Mouse (Mus musculus) B cell, adult 2 months (primary cell): ENCODE data around the gene Gm6034.
"Not testable (repeated sequence)": the region's sequence is repeated elsewhere in the genome, so short reads cannot be mapped to it uniquely, and the experiment has no call there.

Experiments used
- DNase-seq, 2 experiments: peaks; one replicate each; pipeline ENCODE4 v3.0.0; 2022

Gm6034 gene

DNA sequence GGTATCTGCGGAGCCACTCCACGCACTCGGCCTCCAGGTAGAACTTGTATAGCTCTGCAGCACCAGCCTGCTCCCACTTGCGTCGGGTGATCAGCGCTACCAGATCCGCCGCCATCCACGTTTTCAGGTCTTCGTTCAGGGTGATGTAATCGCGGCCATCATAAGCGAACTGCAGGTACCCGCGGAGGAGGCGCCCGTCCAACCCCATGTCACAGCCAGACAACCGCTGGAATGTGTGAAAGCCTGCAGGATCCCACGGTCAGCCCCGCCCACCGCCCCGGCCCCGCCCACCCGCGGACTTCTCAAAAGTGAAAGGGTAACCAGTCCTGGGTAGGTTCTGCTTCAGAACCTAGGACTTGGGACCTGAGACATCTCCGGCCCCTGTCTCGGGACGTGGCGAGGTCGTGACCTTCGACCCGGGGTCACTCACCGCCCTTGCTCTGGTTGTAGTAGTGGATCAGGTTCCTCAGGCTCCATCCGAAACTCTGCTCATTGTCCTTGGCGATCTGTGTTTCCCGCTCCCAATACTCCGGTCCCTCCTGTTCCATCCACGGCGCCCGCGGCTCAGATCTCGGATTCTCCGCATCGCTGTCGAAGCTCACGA is 40.6 kb downstream of the Gm6034 start:
- peak; percentile 43 to 47 for DNase-seq

DNA sequence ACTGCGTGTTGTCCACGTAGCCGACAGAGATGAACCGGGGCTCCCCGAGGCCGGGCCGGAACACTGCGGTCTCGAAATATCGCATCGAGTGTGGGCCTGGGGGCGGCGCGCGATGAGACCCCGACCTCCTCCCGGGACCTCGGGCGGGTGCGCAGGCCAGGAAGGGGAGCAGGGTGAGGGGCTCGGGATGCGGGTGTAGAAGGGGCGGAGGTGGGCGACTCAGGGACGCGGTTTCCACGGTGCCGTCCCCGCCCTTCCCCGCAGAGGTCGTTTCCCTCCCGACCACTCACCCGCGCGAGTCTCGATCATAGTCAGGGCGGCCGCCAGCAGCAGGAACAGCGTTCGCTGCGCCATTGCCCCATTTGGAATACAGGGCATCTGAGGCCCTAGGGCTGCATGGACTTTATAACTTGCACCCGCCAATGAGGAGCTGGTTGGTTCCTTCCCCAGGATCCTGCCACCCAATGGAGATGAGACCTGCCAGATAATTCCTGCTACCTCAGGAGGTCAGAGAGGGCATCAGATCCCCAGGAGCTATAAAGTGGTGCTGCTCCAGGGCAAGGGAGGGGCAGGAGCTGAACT is 41.2 kb downstream of the Gm6034 start:
- peak in 1 of 2 experiments; percentile 42 for DNase-seq

DNA sequence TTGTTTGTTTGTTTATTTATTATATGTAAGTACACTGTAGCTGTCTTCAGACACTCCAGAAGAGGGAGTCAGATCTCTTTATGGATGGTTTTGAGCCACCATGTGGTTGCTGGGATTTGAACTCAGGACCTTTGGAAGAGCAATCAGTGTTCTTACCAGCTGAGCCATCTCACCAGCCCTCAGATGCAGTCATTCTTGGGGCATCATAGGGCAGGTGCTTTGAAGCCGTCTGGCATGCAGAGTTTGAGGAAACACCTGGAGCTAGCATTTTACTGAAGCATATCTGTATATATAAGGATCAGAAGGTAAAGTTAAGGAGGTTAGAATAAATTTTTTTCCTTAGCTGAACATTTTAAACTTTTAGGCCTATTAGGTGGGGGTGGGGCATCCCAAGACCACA is 43.2 kb downstream of the Gm6034 start:
- DNase-seq = not testable (repeated sequence)

DNA sequence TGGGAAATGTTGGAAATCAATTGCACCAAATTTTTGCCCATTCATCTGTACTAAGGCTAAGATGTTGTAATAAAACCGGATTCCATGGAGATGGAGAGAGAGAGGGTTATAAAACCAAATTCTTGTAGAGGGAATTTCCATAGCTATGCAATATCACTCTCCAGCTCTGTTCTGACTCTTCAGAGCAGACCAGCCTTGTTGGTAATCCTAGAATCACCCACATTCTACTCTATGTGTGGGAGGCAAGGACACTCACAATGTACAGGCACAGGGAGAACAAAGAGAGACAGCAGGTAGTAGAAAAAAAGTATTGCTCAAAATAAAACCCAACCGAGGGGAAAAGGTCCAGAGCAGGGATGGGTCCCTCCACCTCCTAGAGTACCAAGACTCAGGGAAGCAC is 49.2 kb downstream of the Gm6034 start:
- DNase-seq = not testable (repeated sequence)

DNA sequence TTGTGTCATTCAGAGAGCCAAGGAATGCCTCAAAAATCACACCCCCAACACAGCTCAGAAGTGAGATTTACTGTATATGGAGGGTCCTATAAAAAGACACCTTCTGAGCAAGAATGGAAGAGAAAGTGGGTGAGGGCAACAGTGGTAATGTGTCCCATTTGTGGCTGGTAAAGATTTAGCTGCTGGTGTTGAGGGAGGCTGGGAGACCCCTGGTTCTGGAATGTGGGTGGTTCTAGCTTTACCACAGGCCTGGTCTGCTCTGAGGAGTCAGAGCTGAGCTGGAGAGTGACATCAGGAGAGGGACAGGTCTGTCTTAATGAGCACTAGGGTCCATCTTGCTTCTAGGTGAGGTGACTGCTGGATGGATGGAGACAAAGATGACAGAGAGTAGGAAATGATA is 49.8 kb downstream of the Gm6034 start:
- DNase-seq = not testable (repeated sequence)

DNA sequence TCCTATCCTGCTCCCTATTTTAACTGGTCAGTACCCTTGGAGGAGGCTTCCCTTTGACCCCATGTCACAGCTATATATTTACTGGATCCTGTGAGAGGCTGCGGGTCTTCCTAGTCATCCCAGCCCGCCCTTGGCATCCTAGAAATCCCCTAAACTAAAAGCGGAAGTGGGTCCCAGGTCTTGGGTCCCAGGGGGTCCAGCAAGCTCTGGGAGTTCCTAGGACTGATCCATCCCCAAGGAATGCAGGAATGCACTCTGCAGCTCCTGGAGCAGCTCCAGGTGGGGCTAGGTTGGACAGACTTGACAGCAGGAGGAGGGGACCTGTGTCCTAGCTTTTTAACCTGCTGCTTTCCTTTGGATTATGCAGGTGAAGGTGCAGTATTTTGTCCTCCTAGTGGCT is 51.2 kb downstream of the Gm6034 start:
- DNase-seq = no peak

DNA sequence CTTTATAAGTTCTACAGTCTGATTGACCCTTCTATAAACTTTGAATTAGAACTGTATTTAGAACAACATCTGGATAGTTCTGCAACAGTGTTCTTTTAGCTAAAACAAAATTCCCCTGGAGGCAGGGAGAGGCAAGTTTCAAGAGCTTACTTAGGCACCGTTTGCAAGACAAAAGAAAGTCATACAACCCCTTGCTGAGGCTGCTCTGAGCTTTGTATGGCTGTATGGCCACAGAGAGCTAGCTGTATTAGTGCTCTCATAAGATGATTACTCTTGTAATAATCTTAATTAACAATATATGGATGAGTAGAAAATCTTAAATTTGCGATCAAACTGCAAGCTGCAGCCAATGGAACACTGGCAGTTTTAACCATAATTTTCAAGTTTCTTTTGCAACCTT is 56.8 kb downstream of the Gm6034 start:
- not testable (repeated sequence) for DNase-seq

DNA sequence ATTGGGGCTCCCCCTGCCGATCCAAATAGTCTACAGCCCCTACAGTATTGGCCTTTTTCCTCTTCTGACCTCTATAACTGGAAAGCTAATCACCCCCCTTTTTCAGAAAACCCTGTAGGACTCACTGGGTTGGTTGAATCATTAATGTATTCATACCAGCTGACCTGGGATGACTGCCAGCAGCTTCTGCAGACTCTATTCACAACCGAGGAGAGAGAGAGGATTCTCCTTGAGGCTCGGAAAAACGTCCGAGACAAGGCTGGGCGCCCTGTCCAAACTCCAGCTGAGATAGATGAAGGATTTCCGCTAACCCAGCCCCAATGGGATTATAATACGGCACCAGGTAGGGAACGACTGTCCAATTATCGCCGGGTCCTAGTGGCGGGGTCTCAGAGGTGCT is 59.3 kb downstream of the Gm6034 start:
- DNase-seq = not testable (repeated sequence)
